Mouse (Mus musculus): ENCODE measurements around the gene Frmd4b.

DNA sequence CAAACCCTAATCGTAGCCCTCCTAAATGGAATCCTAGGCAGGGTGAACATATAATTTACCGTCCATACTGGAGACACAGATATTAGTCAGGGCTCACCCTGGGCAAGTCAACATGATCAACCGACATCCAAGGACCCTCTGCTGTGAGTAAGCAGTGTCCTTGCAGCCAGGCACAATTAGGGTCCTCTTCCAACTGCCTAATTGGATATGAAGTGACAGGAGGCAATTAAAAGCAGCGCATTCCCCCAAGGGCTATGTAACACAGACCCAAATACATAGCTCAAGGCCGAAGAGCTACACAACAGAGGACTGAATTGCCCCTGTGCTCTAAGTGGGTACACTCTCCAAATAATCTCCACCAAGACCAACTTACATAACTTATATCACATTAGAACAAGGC lies 4.5 kb downstream of the Frmd4b start:
- TF ChIP-seq CTCF (IDR thresholded peaks at IDR 0.05), result no peak
- TF ChIP-seq EP300 (IDR thresholded peaks at IDR 0.05), result no peak

Data from lung, postnatal 0 days (tissue).